Mouse (Mus musculus) gastrocnemius, postnatal 36 days (tissue): ENCODE measurements around the gene Hist1h2be. TPM values are rescaled to one million over a fixed set of nuclear protein-coding genes. Genes with fewer than 3 reads are reported as not detected.
A peak's percentile ranks its signal among the peaks of the same experiment; 100 is the strongest.
"Not testable (repeated sequence)": the region's sequence is repeated elsewhere in the genome, so short reads cannot be mapped to it uniquely, and the experiment has no call there.

Experiments used
- DNase-seq, 2 experiments: peaks; one replicate each; pipeline ENCODE4 v3.0.0; 2022
- intact Hi-C: fragments of 180-260 bp; cut with DNase I; formaldehyde crosslinking; loops from one replicate; pipeline ENCODE4 v1.15.1; 2025
- total RNA-seq, 2 experiments: library from RNA; stranded (reverse); gene quantifications; 2 replicates each; pipeline ENCODE4 v1.2.3; 2021

Hist1h2be gene
- total RNA-seq, 2 experiments from 2014 or later = 16.6 to 18.7 TPM

- intact Hi-C loops = no loop called here
- no peak for DNase-seq
Measured at GRCm38 (mm10) chr13:23595185-23595584, 25.7 kb downstream of the Hist1h2be start.

GRCm38 (mm10) chr13:23593051-23593770 lies 27.7 kb downstream of the Hist1h2be start:
- no peak for DNase-seq
- intact Hi-C loops = no loop called here

GRCm38 (mm10) chr13:23592614-23593013 lies 28.3 kb downstream of the Hist1h2be start:
- intact Hi-C loops = no loop called here

GRCm38 (mm10) chr13:23591886-23592285 lies 29.0 kb downstream of the Hist1h2be start:
- intact Hi-C loops = not testable (repeated sequence)

More at GRCm38 (mm10) chr13:23592614-23593013, 28.3 kb downstream of the Hist1h2be start:
- no peak for DNase-seq

GRCm38 (mm10) chr13:23591206-23591605 lies 29.7 kb downstream of the Hist1h2be start:
- intact Hi-C loops = no loop called here
- DNase-seq = no peak

More at GRCm38 (mm10) chr13:23591886-23592285, 29.0 kb downstream of the Hist1h2be start:
- not testable (repeated sequence) for DNase-seq

GRCm38 (mm10) chr13:23586940-23587225 lies 34.0 kb downstream of the Hist1h2be start:
- intact Hi-C loops = loop anchor here (10.0 kb wide), 1 partner anchor 1872 kb away; the partner anchor contains the start of genes Hist1h2ai, Hist1h2bl and Hist1h3h
- DNase-seq = no peak

- intact Hi-C loops = loop anchor here (10.0 kb wide), 1 partner anchor 1872 kb away; the partner anchor contains the start of genes Hist1h2ai, Hist1h2bl and Hist1h3h
Measured at GRCm38 (mm10) chr13:23586099-23586939, 34.6 kb downstream of the Hist1h2be start.

GRCm38 (mm10) chr13:23585442-23586098 lies 35.4 kb downstream of the Hist1h2be start:
- peak; percentile 28 to 65 for DNase-seq
- intact Hi-C loops = loop anchor here (10.0 kb wide), 1 partner anchor 1871 kb away; the partner anchor contains the start of genes Hist1h2ai, Hist1h2bl and Hist1h3h

More at GRCm38 (mm10) chr13:23586099-23586939, 34.6 kb downstream of the Hist1h2be start:
- DNase-seq = no peak

- DNase-seq = peak; percentile 11 to 64
- intact Hi-C loops = loop anchor here (10.0 kb wide), 1 partner anchor 1870 kb away; the partner anchor contains the start of genes Hist1h2ai, Hist1h2bl and Hist1h3h
Measured at GRCm38 (mm10) chr13:23585029-23585441, 35.9 kb downstream of the Hist1h2be start.

- intact Hi-C loops = loop anchor here (5.0 to 10.0 kb wide), 2 partner anchors 163 to 1870 kb away; partner anchors contain the start of genes Hist1h2ai, Hist1h2bb, Hist1h2bl and Hist1h3c
- DNase-seq = no peak
Measured at GRCm38 (mm10) chr13:23584331-23584730, 36.6 kb downstream of the Hist1h2be start.

- intact Hi-C loops = loop anchor here (5.0 to 10.0 kb wide), 2 partner anchors 164 to 1869 kb away; partner anchors contain the start of genes Hist1h2ai, Hist1h2bb, Hist1h2bl and Hist1h3c
- DNase-seq = no peak
Measured at GRCm38 (mm10) chr13:23583387-23584068, 37.4 kb downstream of the Hist1h2be start.

- no peak for DNase-seq
- intact Hi-C loops = loop anchor here (1.0 to 10.0 kb wide), 3 partner anchors 39 to 1868 kb away; partner anchors contain the start of genes Hist1h2ai, Hist1h2bb, Hist1h2be and Hist1h2bl
Measured at GRCm38 (mm10) chr13:23582219-23583056, 38.5 kb downstream of the Hist1h2be start.

- intact Hi-C loops = loop anchor here (1.0 to 10.0 kb wide), 3 partner anchors 40 to 1867 kb away; partner anchors contain the start of genes Hist1h2ai, Hist1h2bb, Hist1h2be and Hist1h2bl
- DNase-seq = peak; percentile 89 to 91
Measured at GRCm38 (mm10) chr13:23581408-23582218, 39.3 kb downstream of the Hist1h2be start, which contains the start of gene Hist1h4d. Gene Hist1h4d, plus strand, starts transcription at chr13:23581598.

GRCm38 (mm10) chr13:23577835-23578234 lies 43.1 kb downstream of the Hist1h2be start:
- DNase-seq = no peak
- intact Hi-C loops = no loop called here

- DNase-seq = no peak
- intact Hi-C loops = no loop called here
Measured at GRCm38 (mm10) chr13:23576906-23577639, 43.9 kb downstream of the Hist1h2be start.

- intact Hi-C loops = no loop called here
- no peak for DNase-seq
Measured at GRCm38 (mm10) chr13:23576351-23576881, 44.5 kb downstream of the Hist1h2be start.
